Mouse (Mus musculus): ENCODE results near the gene Mgll. TPM values are rescaled to one million over a fixed set of nuclear protein-coding genes. Genes with fewer than 3 reads are reported as not detected.

The Mgll gene
- polyA plus RNA-seq, 1 experiment from 2014 or later: 65.4 TPM

- H3K4me2 ChIP-seq (replicated peaks; ENCODE audit: low read depth): no peak overlapping the region
- TF ChIP-seq CTCF (IDR thresholded peaks at IDR 0.05; ENCODE audit: low read depth): no peak
- H3K27ac ChIP-seq (ENCODE audit: low read depth, low read length): no peak overlapping the region
- WGBS: 54% methylated on average over 5 of the region's 5 CpGs
- no peaks in the 10 kb centered on the region for H3K9me3 ChIP-seq (ENCODE audit: control insufficient read depth)
- no peak overlapping the region for H3K4me3 ChIP-seq (ENCODE audit: low read depth, low read length)
- H3K27me3 ChIP-seq (replicated peaks; ENCODE audit: control insufficient read depth, insufficient read depth, low read length): no peaks in the 10 kb centered on the region
- no peak overlapping the region for H3K9ac ChIP-seq (ENCODE audit: low read depth, low read length)
- no peaks in the 10 kb centered on the region for H3K36me3 ChIP-seq (ENCODE audit: control insufficient read depth, insufficient read depth)
- H3K4me1 ChIP-seq (replicated peaks; ENCODE audit: control insufficient read depth, insufficient read depth, low read length): no peaks in the 10 kb centered on the region; the same call in 1 of the 2 replicates
- no peak for ATAC-seq
Measured at GRCm38 (mm10) chr6:88779755-88780154, 55.5 kb downstream of the Mgll start.

DNA sequence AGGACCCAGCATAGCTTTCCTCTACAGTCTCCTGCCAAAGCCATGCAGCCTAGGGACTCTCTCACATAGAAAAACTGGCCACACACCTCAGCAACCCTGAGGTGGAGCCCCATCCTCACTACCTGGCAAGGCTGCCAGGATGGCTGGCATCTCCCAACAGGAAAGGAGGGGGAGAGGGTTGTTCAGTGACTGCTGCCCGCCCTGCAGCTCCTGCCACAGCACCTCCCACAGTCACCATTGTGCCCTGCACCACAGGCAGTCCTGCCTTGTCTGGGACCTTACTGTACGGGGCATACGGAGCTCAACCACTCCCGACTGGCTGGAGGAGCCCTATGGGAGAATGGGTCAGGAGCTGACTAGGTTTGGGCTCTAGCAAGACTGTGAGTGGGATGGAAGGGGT, 57.7 kb downstream of the Mgll start:
- Histone ChIP-seq H3K9ac (ENCODE audit: low read depth, low read length) (no peak overlapping the region), H3K27me3 (replicated peaks; ENCODE audit: control insufficient read depth, insufficient read depth, low read length) (no peaks in the 10 kb centered on the region), H3K4me2 (replicated peaks; ENCODE audit: low read depth) (no peak overlapping the region), H3K36me3 (ENCODE audit: control insufficient read depth, insufficient read depth) (no peaks in the 10 kb centered on the region), H3K4me3 (ENCODE audit: low read depth, low read length) (no peak overlapping the region), H3K9me3 (ENCODE audit: control insufficient read depth) (no peaks in the 10 kb centered on the region), H3K4me1 (replicated peaks; ENCODE audit: control insufficient read depth, insufficient read depth, low read length) (peaks cover under 1% of the 10 kb centered on the region; the same call in 1 of the 2 replicates), H3K27ac (ENCODE audit: low read depth, low read length) (no peak overlapping the region)
- no peak for TF ChIP-seq CTCF (IDR thresholded peaks at IDR 0.05; ENCODE audit: low read depth)
- 81% methylated on average over 4 of the region's 4 CpGs for WGBS
- ATAC-seq: no peak

GRCm38 (mm10) chr6:88782981-88783397, 58.8 kb downstream of the Mgll start:
- Histone ChIP-seq H3K36me3 (ENCODE audit: control insufficient read depth, insufficient read depth) (no peaks in the 10 kb centered on the region), H3K4me3 (ENCODE audit: low read depth, low read length) (no peak overlapping the region), H3K27ac (ENCODE audit: low read depth, low read length) (no peak overlapping the region), H3K9ac (ENCODE audit: low read depth, low read length) (no peak overlapping the region), H3K4me2 (replicated peaks; ENCODE audit: low read depth) (no peak overlapping the region), H3K27me3 (replicated peaks; ENCODE audit: control insufficient read depth, insufficient read depth, low read length) (no peaks in the 10 kb centered on the region), H3K9me3 (ENCODE audit: control insufficient read depth) (no peaks in the 10 kb centered on the region), H3K4me1 (replicated peaks; ENCODE audit: control insufficient read depth, insufficient read depth, low read length) (peaks cover 3% of the 10 kb centered on the region; the same call in 1 of the 2 replicates)
- WGBS: 38% methylated on average over 4 of the region's 4 CpGs
- no peak for TF ChIP-seq CTCF (IDR thresholded peaks at IDR 0.05; ENCODE audit: low read depth)
- ATAC-seq: peak; percentile 61

GRCm38 (mm10) chr6:88784691-88785173, 60.5 kb downstream of the Mgll start:
- no peak for ATAC-seq

DNA sequence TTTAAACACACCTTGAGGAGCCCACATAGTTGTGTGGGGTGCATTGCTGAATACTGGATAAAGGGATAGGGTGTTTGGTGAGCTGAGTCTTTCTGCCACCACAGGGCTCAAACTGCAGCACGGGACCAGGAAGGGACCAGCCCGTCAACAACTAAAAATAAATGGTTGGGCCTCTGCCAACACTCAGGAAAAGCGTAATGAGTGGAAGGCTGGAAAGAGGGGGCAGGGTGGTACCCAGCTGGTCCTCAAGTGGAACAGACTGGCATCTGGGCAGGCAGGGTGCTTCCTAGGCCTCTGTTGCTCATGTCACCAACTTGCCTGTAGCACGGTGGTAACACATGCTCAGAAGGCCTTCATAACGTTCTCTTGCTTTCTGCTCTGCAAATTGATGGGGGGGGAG, 61.1 kb downstream of the Mgll start:
- H3K4me2 ChIP-seq (replicated peaks; ENCODE audit: low read depth): no peak overlapping the region
- H3K27ac ChIP-seq (ENCODE audit: low read depth, low read length): peak overlapping the region; percentile 9; the same call in 1 of the 2 replicates
- peaks cover 3% of the 10 kb centered on the region; the same call in 1 of the 2 replicates for H3K4me1 ChIP-seq (replicated peaks; ENCODE audit: control insufficient read depth, insufficient read depth, low read length)
- 63% methylated on average over 5 of the region's 5 CpGs for WGBS
- no peak overlapping the region for H3K4me3 ChIP-seq (ENCODE audit: low read depth, low read length)
- no peak overlapping the region for H3K9ac ChIP-seq (ENCODE audit: low read depth, low read length)
- H3K9me3 ChIP-seq (ENCODE audit: control insufficient read depth): no peaks in the 10 kb centered on the region
- no peak for ATAC-seq
- TF ChIP-seq CTCF (IDR thresholded peaks at IDR 0.05; ENCODE audit: low read depth): no peak
- no peaks in the 10 kb centered on the region for H3K27me3 ChIP-seq (replicated peaks; ENCODE audit: control insufficient read depth, insufficient read depth, low read length)
- no peaks in the 10 kb centered on the region for H3K36me3 ChIP-seq (ENCODE audit: control insufficient read depth, insufficient read depth)

More at GRCm38 (mm10) chr6:88784691-88785173, 60.5 kb downstream of the Mgll start:
- 67% methylated on average over 7 of the region's 7 CpGs for WGBS
- peak; percentile 57 for TF ChIP-seq CTCF (IDR thresholded peaks at IDR 0.05; ENCODE audit: low read depth)
- H3K4me3 ChIP-seq (ENCODE audit: low read depth, low read length): no peak overlapping the region
- no peak overlapping the region for H3K9ac ChIP-seq (ENCODE audit: low read depth, low read length)
- no peaks in the 10 kb centered on the region for H3K27me3 ChIP-seq (replicated peaks; ENCODE audit: control insufficient read depth, insufficient read depth, low read length)
- H3K9me3 ChIP-seq (ENCODE audit: control insufficient read depth): no peaks in the 10 kb centered on the region
- no peak overlapping the region for H3K4me2 ChIP-seq (replicated peaks; ENCODE audit: low read depth)
- peak overlapping the region; percentile 9; the same call in 1 of the 2 replicates for H3K27ac ChIP-seq (ENCODE audit: low read depth, low read length)
- no peaks in the 10 kb centered on the region for H3K36me3 ChIP-seq (ENCODE audit: control insufficient read depth, insufficient read depth)
- H3K4me1 ChIP-seq (replicated peaks; ENCODE audit: control insufficient read depth, insufficient read depth, low read length): peaks cover 3% of the 10 kb centered on the region; the same call in 1 of the 2 replicates

GRCm38 (mm10) chr6:88785781-88786542, 61.8 kb downstream of the Mgll start:
- H3K9ac ChIP-seq (ENCODE audit: low read depth, low read length): no peak overlapping the region
- ATAC-seq: no peak
- no peaks in the 10 kb centered on the region for H3K9me3 ChIP-seq (ENCODE audit: control insufficient read depth)

More at GRCm38 (mm10) chr6:88785781-88786542, 61.8 kb downstream of the Mgll start:
- Histone ChIP-seq H3K36me3 (ENCODE audit: control insufficient read depth, insufficient read depth) (no peaks in the 10 kb centered on the region), H3K4me1 (replicated peaks; ENCODE audit: control insufficient read depth, insufficient read depth, low read length) (peaks cover 3% of the 10 kb centered on the region; the same call in 1 of the 2 replicates), H3K27ac (ENCODE audit: low read depth, low read length) (peak overlapping the region; percentile 64; the same call in 1 of the 2 replicates), H3K4me2 (replicated peaks; ENCODE audit: low read depth) (no peak overlapping the region), H3K27me3 (replicated peaks; ENCODE audit: control insufficient read depth, insufficient read depth, low read length) (no peaks in the 10 kb centered on the region), H3K4me3 (ENCODE audit: low read depth, low read length) (no peak overlapping the region)
- 82% methylated on average over 10 of the region's 10 CpGs for WGBS
- TF ChIP-seq CTCF (IDR thresholded peaks at IDR 0.05; ENCODE audit: low read depth): no peak

Data from intestine, postnatal 0 days (tissue).